Mouse (Mus musculus) E14TG2a.4 (cell line): ENCODE data around the gene Ptgr2.

Experiments used
- CTCF ChIP-seq: conservative IDR thresholded peaks from 2 replicates; pipeline ENCODE4 v1.5.1; 2014; ENCODE audit warnings: low read length
- NANOG ChIP-seq: IDR thresholded peaks from 2 replicates; pipeline ENCODE4 v1.6.1; 2014; ENCODE audit warnings: borderline replicate concordance, low read length, mixed read lengths
- POU5F1 ChIP-seq: IDR thresholded peaks from 2 replicates; pipeline ENCODE4 v1.6.1; 2014; ENCODE audit warnings: low read length, borderline replicate concordance

- peak; percentile 95 for TF ChIP-seq CTCF
- TF ChIP-seq POU5F1 = no peak
- no peak for TF ChIP-seq NANOG
Observed at GRCm38 (mm10) chr12:84288461-84288860, 3.4 kb downstream of the Ptgr2 start.
